Mouse (Mus musculus) right cerebral cortex, postnatal 4 days (tissue): ENCODE results near the gene Lrrc34.

ENCODE experiments used
- DNase-seq: peaks from one replicate; pipeline ENCODE4 v3.0.0-alpha.2; 2022

Gene Lrrc34

DNA sequence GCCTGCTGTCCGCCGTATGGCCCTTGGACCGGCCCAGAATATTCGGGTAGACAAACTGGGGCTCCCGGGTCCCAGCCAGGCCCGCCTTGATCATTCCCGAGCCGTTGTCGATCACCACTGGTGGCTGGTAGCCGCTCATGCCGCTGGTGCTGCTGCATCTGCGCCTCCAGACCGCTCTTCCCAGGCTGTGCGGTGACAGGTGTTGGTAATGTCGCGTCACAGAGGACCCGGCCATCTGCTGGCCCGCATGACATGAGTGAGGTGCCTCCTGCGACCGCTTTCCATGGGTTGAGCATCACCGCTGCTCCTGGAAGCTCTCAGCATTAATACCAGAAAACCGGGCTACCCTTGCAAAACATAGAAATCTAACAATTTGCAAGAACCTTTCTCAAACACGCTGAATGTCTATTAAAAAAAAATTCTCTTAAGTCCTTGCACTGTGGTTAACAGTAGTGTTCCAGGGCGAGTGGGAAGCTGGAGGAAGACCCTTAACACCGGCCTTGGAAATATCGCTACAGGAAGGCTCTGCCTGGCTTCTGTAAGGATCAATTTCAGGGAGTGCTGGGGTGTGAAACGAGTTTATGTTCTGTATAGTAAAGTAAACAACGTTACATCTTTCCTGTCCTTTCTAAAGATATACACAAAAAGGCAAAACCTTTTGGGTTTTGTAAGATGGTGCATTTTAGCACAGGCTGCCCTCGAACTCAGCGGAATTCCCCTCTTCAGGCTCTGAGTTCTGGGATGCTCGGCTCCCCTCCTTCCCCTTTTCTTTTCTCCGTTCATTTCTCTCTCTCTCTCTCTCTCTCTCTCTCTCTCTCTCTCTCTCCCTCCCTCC lies 47.7 kb downstream of the Lrrc34 start, which contains the start of gene Actrt3:
Gene Actrt3, minus strand, starts transcription at position 229 of the 835 bp plus-strand sequence.
- peak; percentile 27 for DNase-seq

DNA sequence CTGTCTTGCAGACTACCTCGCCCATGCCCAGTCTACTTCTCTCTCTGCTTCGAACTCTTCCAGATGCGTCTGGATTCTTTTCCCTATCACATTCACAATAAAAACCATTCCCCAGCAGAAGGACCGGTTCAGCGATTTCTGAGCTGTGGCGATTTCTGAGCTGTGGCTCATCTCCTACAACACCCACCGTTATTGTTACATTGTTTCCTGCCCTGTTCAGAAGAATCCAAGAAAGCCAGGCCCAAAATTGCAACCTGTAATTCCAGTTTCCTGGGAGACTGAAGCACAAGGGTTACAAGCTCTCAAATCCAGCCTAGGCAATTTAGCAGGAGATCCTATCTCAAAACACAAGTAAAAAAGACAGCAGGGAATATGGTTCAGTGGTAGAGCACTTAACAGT lies 50.4 kb downstream of the Lrrc34 start:
- DNase-seq, result no peak

DNA sequence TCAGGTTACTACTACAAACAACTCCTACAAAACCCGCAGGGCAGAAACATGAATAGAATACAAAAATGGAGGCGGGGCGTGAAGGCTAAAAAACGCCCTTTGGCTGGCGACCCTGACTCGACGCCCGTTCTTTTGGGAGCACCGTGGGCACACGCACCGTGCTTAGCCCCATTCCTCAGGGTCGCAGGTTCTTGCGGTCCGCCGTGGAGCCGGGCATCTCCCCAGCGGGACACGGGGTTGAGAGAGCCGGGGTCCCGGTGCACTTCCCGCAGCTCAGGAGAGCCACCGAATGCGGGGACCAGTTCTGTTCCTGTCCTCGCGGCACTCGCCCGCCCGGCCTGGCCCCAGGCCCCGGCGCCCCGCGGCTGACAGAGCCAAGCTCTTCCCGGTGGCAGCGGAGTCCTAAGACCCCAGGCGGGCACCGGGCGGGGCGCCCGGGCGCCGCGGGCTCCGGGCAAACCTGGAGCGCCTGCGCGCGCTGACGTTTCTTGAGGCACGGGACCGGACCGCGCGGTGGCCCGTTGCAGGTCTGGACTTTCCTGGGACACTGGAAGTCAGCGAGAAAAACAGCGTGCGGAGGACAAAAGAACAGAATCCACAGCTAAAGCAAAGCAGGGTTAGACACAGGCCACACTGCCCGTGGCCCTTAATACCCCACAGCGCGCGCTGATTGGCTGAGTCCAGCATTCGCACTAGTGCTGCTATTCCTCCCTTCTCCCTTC lies 52.4 kb downstream of the Lrrc34 start:
- DNase-seq, result peak; percentile 50

DNA sequence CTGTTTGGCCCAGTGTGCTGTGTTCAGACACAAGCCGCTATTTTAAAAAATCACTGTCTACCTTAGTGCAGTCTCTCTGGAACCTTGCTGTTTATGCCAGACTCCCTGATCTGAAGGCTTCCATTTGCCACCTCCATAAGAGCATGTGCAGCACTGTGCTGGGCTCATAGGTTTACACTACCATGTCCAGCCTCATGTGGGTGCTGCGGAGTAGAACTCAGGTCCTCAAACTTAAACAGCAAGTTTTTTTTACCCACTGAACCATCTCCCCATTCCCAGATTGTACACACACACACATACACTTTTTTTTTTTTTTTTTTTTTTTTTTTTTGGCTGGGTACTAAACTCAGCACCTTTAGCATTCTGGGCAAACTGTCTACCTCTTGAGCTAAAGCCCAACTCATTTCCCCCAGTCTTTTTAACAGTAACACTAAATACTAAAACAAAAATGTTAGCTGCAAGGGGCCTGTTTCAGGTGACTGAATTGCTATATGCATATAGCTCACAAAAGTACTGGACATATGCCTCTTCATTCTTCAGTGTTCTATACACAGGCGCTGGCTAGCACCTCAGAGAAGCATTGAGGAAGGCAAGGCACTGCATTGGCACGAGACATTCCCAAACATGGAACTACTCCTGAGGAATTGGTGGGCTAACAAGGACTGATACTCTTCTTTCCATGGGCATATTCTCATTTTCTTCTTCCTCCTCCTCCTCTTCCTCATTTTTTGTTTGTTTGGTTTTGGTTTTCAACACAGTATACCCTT lies 53.8 kb downstream of the Lrrc34 start:
- DNase-seq, result no peak

DNA sequence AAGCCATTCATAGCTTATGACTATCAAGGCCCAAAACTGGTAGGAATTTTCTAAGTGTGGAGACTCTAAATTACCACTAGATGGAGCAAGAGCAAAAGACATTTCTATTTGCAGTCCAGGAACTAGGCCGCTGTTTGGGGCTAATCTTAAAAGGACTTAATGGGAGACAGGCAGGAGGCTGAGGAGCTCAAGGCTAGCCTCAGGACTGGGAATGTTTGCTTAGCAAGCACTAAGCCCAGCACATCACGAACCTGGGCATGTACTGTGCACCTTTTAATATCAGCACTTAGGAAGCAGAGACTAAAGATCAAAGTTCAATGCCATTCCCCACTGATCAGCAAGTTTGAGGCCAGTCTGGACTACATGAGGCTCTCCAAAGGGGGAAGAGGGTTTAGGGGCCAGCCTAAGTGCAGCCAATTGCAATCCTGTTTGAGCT lies 55.2 kb downstream of the Lrrc34 start:
- no peak for DNase-seq

DNA sequence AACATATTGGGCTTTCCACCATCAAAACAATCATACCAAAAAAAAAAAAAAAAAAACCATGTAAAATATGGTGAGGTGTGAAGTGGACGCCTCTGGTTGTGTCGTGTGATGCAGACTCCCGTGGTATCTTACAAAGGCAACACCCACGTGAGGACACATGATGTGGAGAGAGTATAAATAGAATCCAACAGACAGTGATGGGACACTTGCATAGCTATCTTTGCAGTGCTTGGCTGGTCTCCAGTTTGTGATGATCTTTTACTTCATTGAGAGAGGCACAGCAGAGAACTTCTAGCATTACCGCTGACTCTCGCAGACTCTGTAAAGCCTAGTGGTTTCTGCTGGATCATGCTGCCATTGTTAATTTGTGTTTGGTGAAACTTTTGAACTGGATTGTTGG lies 58.8 kb downstream of the Lrrc34 start:
- no peak for DNase-seq
